Mouse (Mus musculus): ENCODE measurements around the gene Dgka.
A peak's percentile ranks its signal among the peaks of the same experiment; 100 is the strongest.
"Not testable (repeated sequence)": the region's sequence is repeated elsewhere in the genome, so short reads cannot be mapped to it uniquely, and the experiment has no call there.

Gene Dgka

DNA sequence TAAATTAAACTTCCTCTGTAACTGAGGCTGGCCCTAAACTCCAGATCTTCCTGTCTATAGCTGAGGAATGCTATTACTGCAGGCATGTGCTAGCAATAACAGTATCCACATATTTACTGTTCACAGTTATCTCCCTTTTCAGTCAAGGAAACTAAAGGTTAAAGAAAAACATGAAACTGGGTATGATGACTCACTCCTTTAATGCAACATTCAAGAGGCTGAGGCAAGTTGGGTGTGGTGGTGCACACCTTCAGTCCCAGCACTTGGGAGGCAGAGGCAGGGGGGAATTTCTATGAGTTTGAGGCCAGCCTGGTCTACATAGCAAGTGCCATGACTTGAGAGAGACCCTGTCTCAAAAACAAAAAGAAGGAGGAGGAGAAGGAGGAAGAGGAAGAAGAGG is 12.7 kb downstream of the Dgka start:
- no peak for DNase-seq (ENCODE audit: low spot score)

DNA sequence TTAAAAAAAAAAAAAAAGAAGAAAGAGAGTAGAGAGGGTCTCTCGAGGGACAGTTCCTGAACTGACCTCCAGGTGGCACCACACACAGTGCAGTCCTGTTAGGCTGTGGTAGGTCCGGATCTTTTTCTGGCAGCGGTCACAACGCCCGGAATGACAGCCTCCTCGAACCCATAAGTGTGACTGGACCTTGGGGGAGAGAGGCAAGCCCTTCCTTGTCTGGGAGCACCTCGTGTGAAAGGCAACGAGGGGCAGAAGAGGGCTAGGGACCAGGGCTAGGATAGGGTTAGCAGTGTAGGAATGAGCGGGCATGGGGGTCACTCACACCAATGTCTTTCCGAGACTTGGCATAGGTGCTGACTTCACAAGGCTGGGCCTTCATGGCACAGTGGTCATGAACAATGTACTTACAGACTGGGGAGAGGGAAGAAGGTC is 13.6 kb downstream of the Dgka start:
- DNase-seq (ENCODE audit: low spot score), result peak; percentile 92

DNA sequence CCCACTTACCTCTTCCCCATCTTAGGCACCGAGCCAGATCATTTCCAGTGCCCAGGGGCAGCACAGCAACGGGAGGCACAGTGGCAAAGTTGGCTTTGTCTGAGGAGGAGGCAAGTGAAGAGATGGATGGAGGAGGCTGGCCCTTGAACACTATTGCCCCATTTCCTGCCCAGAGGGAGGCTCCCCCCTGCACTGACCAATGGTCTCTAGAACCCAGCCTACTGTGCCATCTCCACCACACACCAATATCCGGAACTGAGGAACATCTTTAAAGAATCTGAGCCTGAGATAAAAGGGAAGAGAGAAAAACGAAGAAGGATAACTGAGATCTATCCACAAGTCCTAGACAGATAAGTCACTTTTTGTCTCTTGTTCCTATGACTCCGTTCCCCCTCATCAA is 16.6 kb downstream of the Dgka start:
- DNase-seq (ENCODE audit: low spot score), result no peak

DNA sequence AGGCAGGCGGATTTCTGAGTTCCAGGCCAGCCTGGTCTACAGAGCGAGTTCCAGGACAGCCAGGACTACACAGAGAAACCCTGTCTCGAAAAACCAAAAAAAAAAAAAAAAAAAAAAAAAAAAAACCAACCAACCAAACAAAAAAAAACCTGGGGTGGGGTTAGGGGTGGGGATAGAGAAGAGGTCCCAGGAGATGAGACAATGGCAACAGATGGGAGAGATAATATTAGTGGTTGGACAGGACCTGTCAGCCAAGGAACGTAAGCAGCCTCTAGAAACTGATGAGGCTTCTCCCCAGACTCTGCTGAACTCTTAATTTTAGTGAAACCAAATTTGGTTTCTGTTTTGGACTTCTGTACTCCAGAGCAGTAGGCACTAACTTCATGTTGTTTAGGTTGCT is 19.2 kb downstream of the Dgka start:
- not testable (repeated sequence) for DNase-seq (ENCODE audit: low spot score)

DNA sequence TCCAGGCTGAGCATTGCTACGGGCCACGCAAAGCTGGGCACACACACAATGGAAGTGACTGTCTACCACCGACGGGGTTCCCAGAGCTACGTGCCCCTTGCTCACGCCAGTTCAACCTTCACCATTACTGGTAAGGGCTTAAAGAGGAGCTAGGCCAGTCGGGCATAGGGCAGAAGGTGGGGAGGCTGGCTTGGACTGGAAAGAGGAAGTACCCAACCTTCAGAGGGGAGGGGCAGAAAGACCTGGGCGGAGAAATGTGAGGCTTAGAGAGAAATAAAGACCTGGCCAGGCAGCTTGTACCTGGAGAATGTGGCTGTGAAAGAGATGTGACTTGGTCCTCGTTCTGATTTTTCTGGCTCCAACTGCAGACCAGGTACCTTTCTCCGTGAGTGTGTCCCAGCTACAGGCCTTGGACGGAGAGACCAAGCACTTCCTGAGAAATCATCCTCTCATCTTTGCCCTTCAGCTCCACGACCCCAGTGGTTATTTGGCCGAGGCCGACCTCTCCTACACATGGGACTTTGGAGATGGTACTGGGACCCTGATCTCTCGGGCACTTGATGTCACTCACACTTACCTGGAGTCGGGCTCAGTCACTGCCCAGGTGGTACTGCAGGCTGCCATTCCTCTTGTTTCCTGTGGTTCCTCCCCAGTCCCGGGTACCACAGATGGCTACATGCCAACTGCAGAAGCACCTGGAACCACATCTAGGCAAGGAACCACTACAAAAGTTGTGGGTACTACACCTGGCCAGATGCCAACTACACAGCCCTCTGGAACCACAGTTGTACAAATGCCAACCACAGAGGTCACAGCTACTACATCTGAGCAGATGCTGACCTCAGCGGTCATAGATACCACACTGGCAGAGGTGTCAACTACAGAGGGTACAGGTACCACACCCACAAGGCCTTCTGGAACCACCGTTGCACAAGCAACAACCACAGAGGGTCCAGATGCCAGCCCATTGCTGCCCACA is 28.8 kb downstream of the Dgka start:
- no peak for DNase-seq (ENCODE audit: low spot score)

DNA sequence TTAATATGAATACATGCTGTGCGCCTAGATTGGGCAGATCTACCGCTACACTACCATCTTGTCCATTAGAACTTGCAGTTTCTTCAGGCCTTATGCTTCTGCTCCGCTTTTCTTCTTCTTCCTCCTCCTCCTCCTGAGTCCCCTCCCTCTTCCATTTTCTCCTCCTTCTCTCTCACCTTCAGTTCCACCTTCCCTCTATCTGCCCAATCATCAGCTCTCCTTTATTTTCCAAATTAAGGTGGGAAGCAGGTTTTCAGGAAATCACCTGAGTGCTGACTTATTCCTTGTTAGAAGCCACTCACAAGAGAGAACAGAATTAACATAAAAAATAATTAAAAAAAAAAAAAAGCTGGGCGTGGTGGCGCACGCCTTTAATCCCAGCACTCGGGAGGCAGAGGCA is 33.3 kb downstream of the Dgka start:
- not testable (repeated sequence) for DNase-seq (ENCODE audit: low spot score)

DNA sequence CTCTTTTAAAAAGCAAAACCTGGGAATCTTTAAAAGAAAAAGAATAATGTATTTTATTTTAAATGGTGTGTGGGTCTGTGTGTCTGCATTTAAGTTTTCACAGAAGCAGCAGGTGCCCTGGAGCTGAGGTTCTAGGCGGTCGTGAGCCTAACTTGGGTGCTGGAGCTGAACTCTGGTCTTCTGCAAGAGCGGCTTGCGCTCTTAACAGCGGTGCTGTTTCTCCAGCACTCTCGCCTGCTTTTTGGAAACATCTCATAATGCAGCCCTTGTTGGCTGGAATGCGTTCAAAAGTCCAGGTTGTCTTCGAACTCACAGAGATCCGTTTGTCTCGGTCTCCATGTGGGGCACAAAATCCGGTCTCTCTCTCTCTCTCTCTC is 39.4 kb downstream of the Dgka start:
- DNase-seq (ENCODE audit: low spot score), result peak; percentile 35

DNA sequence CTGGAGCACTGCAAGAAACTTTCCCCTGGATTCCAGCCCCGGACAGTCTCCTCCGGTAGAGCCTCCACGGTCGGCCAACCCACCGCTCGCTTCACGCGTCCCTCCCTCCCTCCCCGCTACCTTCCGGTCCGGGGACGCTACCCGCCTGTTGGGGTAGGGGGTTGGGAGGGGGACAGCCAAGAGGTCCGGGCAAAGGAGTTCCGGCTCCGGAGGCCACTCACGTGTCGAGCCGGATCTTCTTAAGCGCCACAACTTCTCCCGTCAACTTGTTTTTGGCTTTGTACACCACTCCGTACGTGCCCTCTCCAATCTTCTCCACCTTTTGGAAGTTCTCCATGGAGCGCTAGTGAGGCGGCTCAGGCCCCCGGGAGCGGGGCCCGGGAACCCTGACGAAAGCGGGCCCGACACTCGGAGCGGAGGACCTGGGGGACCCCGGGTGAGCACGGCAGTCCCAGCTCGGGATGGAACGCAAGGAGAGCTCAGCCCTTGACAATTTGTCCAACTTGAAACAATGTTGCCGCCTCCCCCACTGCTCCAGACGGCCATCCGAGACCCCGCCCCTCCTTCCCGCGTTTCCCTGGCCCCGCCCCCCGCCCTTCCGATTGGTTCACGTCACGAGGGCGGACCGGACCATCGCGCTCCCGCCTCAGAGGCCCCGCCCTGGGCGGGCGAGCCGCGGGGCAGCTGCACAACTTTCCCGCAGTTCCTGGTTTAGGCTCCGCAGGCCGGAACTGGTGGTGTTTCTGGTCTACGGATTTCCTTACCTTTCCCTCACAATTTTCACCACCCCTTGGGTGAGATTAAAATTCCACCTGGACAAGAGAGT is 40.0 kb downstream of the Dgka start, which contains the start of gene Cdk2:
Gene Cdk2, minus strand, starts transcription at position 541 of the 826 bp plus-strand sequence.
- DNase-seq (ENCODE audit: low spot score), result peak; percentile 94

DNA sequence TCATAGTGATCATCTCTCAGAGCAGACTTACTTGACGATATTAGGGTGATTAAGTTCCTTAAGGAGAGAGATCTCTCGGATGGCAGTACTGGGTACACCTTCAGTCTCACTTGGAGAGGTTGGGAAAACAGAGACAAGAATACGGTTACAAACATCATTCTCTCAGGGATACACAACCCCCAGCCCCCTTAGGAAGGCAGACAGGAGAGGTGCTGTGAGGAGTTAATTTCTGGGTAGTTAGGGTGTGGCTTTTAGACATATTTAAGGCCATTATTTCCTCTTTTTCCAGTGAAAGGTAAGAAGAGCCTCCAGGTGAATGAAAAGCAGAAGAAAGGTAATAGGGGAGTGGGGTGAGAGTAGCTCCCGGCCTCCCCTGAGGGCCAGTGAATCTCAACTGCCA is 40.8 kb downstream of the Dgka start, which contains the start of gene Pmel:
Gene Pmel, plus strand, starts transcription at position 301 of the 400 bp plus-strand sequence.
- no peak for DNase-seq (ENCODE audit: low spot score)

DNA sequence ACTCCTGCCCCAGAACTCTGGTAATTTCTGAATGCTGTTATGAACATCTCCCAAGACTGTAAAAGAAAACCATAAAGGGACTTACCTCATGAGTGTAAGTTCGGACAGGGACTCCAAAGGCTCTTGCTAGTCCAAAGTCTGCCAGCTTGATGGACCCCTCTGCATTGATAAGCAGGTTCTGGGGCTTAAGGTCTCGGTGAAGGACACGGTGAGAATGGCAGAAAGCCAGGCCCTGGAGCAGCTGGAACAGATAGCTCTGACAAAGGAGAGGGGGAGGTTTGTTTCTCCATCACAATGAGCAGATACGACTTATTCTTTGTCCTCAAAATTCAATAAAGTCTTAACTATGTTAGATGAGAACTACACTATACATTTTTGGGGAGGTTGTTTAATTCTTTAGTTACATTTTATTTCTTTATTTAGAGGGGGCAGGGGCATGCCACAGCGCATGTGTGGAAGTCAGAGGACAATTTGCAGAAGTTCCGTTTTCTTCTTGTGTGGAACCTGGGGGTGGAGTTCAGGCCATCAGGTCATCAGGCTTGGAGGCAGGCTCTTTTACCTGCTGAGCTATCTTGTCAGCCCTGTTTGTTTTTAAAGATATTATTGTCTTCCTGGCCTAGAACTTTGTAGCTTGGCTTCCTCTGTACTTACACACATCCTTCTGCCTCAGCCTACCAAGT is 42.2 kb downstream of the Dgka start:
- DNase-seq (ENCODE audit: low spot score), result no peak

DNA sequence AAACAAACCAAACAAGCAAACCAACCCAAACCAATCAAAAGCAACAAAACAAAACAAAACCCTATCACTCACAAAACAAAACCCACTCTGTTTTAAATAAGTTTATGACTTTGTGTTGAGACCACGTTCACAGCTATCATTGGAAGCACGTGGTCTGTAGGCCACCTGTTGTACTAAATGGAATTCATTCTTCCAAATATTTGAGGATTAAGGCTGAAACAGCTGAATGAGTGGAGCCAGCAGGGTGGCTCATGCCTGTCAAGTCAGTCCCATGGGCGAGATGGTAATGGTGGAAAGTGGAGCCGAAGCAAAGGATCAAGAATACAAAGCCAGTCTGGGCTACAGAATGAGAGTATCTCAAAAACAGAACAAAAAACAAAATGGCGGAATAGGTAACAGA is 43.9 kb downstream of the Dgka start:
- DNase-seq (ENCODE audit: low spot score), result no peak

DNA sequence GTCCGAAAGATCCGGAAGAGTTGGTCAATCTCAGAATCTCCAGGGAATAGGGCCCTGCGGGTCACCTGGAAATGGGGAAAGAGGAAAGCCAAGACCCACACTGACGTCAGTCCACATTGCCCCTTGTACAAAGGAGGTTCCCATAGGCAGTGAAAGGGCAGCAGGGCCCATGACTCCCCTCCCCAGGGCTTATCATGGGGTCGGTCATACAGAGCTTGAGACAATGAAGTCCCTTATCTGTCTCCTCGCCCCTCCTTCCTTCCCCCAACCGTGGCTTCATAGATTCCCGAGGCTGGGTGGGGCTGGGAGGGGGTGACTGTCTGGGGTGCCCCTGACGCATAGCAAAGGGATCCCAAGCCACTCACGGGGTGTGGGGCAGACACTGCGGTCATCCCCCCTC is 45.0 kb downstream of the Dgka start:
- DNase-seq (ENCODE audit: low spot score), result no peak

DNA sequence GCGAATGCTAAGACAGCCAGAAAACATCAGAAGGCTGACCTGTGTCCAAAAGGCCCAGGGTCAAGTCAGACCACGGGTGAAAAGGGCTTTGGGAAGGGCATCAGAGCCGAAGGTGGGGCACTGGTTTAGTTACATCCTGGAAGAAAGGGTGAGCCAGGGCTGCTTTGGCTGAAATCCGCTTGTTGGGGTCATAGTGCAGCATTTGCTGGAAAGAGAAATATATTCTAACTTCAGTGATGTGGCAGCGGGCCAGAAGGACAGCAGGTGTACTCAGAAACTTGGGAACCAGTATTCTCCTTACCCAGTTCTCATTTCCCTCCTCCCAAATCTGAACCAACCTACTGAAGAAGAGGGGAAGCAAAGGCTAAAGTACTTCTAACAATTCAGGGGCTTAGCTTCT is 45.6 kb downstream of the Dgka start:
- no peak for DNase-seq (ENCODE audit: low spot score)

DNA sequence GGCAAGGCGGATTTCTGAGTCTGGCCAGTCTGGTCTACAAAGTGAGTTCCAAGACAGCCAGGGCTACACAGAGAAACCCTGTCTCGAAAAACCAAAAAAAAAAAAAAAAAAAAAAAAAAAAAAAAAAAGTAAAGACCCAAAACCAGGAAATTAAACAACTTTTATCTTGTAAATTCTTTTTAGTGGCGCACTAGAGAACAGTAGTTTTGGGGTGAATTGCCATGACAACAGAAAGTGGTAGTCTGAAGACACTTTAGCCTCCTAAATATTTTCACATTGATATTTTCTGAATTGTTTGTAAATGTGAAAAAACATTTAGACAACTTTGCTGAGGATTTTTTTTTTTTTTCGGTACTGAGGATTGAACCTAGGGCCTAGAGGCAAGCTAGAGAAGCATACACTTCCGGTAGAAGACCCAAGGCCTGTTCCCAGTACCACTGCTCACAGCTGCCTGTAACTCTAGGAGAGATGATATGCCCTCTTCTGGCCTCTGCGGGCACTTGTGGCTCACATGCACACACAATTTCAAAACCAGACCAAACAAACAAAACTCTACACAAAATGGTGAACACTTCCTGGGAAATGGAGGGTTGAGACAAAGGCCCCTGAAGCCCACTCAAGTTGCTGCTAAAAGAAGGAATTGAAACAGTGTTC is 47.5 kb downstream of the Dgka start:
- DNase-seq (ENCODE audit: low spot score), result no peak

DNA sequence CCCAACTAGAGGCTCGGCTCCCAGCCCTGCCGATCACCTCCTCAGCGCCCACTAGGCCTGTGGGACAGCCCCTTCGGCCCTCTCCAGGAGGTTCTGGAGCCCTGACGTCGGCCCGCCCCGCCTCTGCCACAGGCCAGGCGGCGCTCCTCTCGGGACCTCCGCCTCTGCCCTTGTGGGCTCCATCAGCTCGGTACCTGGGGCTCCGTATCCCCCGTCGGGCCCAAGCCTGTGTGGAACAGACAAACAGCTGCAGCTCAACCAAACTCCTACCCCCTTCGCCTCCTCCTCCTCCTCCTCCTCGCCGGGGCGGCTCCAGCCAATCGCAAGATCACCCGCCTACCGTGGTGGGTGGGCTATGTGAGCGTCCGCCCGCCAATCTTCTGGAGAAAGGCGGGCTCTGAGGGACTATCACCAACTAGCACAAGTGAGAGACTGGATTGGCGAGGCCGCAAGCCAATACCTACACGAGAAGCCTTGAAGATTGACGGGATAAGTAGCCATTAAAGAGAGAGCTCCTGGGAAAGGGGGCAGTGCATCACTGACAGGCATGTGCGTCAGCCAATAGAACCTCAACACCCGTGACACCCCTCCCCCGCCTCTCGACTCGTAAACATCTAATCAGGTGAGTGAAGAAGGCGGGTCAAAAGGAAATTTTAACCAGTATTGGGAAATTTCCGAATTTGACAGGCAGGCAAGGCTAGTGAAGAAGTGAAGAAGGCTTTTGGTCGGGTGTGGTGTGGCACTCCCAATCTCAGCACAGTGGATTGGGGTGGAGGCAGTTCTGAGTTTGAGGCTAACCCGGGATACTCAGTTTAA is 48.5 kb downstream of the Dgka start, which contains the start of gene Rab5b:
Gene Rab5b, minus strand, starts transcription at position 273 of the 816 bp plus-strand sequence.
- DNase-seq (ENCODE audit: low spot score), result peak; percentile 100

DNA sequence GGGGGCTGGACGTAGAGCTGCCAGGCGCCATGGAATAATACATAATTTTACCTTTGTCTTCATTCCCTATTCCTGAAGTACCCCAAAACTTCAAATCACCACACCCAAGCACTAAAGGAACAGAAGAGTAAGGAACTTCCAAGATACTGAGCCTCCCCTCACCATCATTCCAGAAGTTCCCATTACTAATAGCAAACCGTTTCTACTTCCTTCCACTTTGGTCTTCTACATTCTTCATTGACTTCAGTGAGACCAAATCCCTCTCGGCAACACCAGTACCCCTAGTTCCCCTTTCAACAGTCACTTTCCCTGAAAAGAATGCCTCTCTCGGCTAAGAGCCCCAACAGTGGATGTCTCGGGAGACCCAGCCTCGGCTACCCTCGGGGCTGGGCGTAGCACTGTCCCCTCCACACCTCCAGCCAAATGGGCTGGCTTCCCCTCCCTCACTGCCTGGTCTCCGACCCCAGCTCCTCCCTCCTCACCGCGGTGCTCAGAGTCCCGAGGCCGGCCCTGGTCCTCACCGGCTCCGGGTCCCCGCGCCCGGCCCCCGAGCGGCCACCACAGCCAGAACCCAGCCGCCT is 49.2 kb downstream of the Dgka start:
- DNase-seq (ENCODE audit: low spot score), result no peak

DNA sequence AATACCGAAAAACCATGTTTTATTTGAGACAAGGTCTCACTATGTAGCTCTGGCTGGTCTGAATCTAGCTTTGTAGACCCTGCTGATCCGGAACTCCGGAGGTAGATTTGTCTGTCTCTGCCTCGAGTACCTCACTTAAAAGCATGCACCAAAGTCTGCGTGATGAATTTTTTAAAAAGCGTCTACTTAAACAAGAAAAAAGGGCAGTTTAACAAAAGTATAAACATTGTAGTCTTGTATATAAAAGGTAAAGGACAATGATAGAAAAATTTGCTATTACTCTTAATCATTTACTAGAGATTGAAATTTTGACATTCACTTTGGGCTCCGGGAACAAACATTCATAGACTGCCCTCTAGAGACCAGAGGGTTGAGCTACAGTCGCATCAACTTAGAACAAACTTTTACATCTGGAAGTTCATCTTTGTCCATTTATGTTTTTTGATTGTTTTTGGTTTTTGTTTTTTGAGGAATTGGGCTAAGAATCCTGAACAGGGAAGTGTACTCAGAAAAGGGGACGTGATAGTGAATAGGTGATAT is 70.1 kb downstream of the Dgka start:
- peak; percentile 79 for DNase-seq (ENCODE audit: low spot score)

DNA sequence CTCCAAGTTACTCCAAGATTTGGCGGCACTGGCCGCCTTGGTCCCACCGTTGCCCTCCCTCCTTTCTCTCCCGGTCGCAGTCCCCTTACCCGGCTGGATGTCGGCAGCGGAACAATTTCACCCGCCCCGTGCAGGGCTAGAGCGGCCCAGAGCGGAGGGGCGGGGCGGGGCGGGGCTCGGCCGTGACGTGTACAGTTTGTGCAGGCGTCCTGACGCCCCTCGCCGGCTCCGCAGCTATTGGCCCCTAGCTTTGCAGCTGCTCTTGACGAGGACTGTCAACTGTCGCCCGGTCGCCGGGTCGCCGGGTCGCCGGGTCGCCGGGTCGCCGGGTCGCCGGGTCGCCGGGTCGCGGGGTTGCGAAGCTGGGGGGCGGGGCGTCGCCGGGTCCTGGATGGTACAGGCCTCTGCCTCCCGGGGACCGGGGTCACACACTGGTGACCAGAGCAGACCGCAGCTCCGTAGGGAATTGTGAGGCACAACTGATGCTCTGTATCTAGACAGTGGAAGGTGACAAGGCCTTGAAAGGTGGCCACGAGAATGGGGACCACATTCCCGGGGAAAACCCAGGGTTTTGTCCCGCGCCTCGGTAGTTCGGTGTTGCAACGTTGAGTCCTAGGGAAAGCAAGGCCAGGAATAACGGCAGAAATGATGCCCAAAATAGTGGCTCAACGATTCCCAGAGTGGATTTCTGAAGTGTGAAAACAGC is 70.7 kb downstream of the Dgka start, which contains the start of gene Suox:
Gene Suox, minus strand, starts transcription at position 311 of the 706 bp plus-strand sequence.
- peak; percentile 89 for DNase-seq (ENCODE audit: low spot score)

DNA sequence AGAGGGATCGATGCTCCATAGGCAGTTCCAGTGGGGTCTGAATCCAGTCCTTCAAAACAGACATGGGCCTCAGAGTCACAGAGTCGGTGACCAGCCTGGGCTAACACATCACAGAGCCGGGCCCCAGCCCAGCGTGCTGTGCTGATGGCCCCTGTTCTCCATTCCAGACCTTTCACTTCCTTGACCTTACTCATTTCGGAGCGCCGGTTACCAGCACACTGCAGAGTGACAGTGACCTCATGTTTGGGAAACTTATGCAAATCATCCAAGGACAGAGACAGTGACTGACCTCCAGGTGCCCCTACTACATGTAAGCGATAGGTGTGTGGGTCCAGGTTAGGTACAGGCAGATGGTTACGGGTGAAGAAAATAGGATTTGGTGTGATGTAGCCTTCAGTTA is 73.5 kb downstream of the Dgka start:
- DNase-seq (ENCODE audit: low spot score), result no peak

All from retina, embryonic 14.5 days (tissue).